9 mouse cellular contexts compared by ENCODE assay signal in genomic region chrX:106105464-106105863, GRCm38 (mm10). TPM values are rescaled to one million over a fixed set of nuclear protein-coding genes. Genes with fewer than 3 reads are reported as not detected.
DNase-seq lines count a peak whose midpoint lies in the region; ATAC-seq and TF ChIP-seq lines count a peak whose summit lies in the region.
"Had no signal": no experiment of that assay in that cellular context is flagged by ENCODE, and none has a peak within 500 bp of the region (broad histone marks: within the 10 kb centered on the region; RNA-seq: fewer than 3 reads in every experiment).

No protein-coding gene starts in this region.

- ATAC-seq in Patski = no peak
- ATAC-seq in hindbrain, embryonic 11.5 days (ENCODE audit: low FRiP score) = no peak

- CTCF ChIA-PET in Patski (lab: Charles Lee) = interaction anchor here (0.8 to 1.3 kb wide), 7 partner anchors 24 to 88 kb away, joined by 3 to 5 read pairs (median 5); partner anchors contain the start of gene Atp7a

- H3K4me2 ChIP-seq in hindbrain, embryonic 11.5 days (replicated peaks; ENCODE audit: low read depth, low read length) = no peak overlapping the region
- H3K4me2 ChIP-seq: neural tube, embryonic 13.5 days had no signal

- H3K27me3 ChIP-seq in Patski = peaks cover 20% of the 10 kb centered on the region
- H3K27me3 ChIP-seq in hindbrain, embryonic 11.5 days (ENCODE audit: control insufficient read depth, insufficient read depth, low read length) = no peaks in the 10 kb centered on the region
- H3K27me3 ChIP-seq: neural tube, embryonic 13.5 days had no signal

- TF ChIP-seq CTCF in Patski (IDR thresholded peaks at IDR 0.05) = peak; percentile 67

- H3K4me3 ChIP-seq in hindbrain, embryonic 11.5 days (ENCODE audit: low read depth, low read length) = no peak overlapping the region
- H3K4me3 ChIP-seq: neural tube, embryonic 13.5 days had no signal

- H3K4me1 ChIP-seq in hindbrain, embryonic 11.5 days (replicated peaks; ENCODE audit: control insufficient read depth, insufficient read depth, low read length) = no peaks in the 10 kb centered on the region
- H3K4me1 ChIP-seq: neural tube, embryonic 13.5 days had no signal

- WGBS in hindbrain, embryonic 11.5 days = 65% methylated on average over 2 of the region's 2 CpGs

- DNase-seq in left cerebral cortex, adult 11 months (ENCODE audit: low spot score) = peak; percentile 3
- no peak for DNase-seq in left cerebral cortex, adult 8-10 months (ENCODE audit: low spot score in 2 of 2)
- no peak for DNase-seq in Patski (ENCODE audit: low read depth, low spot score)
- peak; percentile 54 to 65 for DNase-seq in cerebellum, postnatal 14 days
- DNase-seq in kidney, adult 9 months = peak; percentile 66
- DNase-seq in lung, postnatal 10 days = peak; percentile 57
- peak; percentile 17 for DNase-seq in thymus, postnatal 25 days
- no peak for DNase-seq in hindbrain, embryonic 11.5 days (ENCODE audit: low spot score)

- H3K36me3 ChIP-seq in hindbrain, embryonic 11.5 days (ENCODE audit: control insufficient read depth, insufficient read depth, low read length) = no peaks in the 10 kb centered on the region

- H3K9me3 ChIP-seq in hindbrain, embryonic 11.5 days (ENCODE audit: control insufficient read depth, low read length) = no peaks in the 10 kb centered on the region
- H3K9me3 ChIP-seq: neural tube, embryonic 13.5 days had no signal

- POLR2A ChIA-PET in Patski (lab: Charles Lee) = no interaction called here

- H3K27ac ChIP-seq in hindbrain, embryonic 11.5 days (ENCODE audit: low read depth, low read length) = no peak overlapping the region
- H3K27ac ChIP-seq: neural tube, embryonic 13.5 days had no signal

- H3K9ac ChIP-seq in hindbrain, embryonic 11.5 days (ENCODE audit: low read depth, low read length) = no peak overlapping the region
- H3K9ac ChIP-seq: neural tube, embryonic 13.5 days had no signal

- in situ Hi-C loops in Patski (cut with MboI; ENCODE audit: low pct_unique_long_range_greater_than_20kb) = no loop called here

RNA-seq across cellular contexts. Expression of gene Tlr13, which starts 37.5 kb away (rescaled TPM):
- 1 to 10 TPM; 1.4 to 3.7 (median 2.6) TPM for total RNA-seq in left cerebral cortex, adult 8-10 months (2022)
- not detected for polyA plus RNA-seq in Patski (2021)
- 0.35 and 0.51 TPM in 2 replicates for polyA plus RNA-seq in hindbrain, embryonic 11.5 days (2014; fragmentation: Nextera tagmentation; extraction: Ambion mirVana)

Comparison
In these comparisons a context has a peak if more than half of its experiments do, and no peak if none do; other contexts are left out.
1. DNase-seq: peak in left cerebral cortex, adult 11 months (single experiment), cerebellum, postnatal 14 days (2 of 2), kidney, adult 9 months (single experiment), lung, postnatal 10 days (single experiment) and thymus, postnatal 25 days (single experiment); none in left cerebral cortex, adult 8-10 months (0 of 2), Patski (single experiment) and hindbrain, embryonic 11.5 days (single experiment).